Mouse (Mus musculus): Measurements from ENCODE around the gene Ank3. TPM values are rescaled to one million over a fixed set of nuclear protein-coding genes. Genes with fewer than 3 reads are reported as not detected.

Ank3 gene
- polyA plus RNA-seq, 1 experiment from 2014 or later = 18.0 TPM

GRCm38 (mm10) chr10:69832822-69833221, 434.2 kb downstream of the Ank3 start:
- Histone ChIP-seq H3K9ac (no peak overlapping the region), H3K27me3 (no peaks in the 10 kb centered on the region), H3K9me3 (no peaks in the 10 kb centered on the region), H3K4me1 (peaks cover 19% of the 10 kb centered on the region), H3K36me3 (no peaks in the 10 kb centered on the region), H3K4me2 (no peak overlapping the region), H3K4me3 (no peak overlapping the region), H3K27ac (no peak overlapping the region)
- ATAC-seq (ENCODE audit: borderline replicate concordance, extremely low read depth, low FRiP score, low TSS enrichment) = no peak
- WGBS = 89% methylated on average over 7 of the region's 7 CpGs

- ATAC-seq (ENCODE audit: borderline replicate concordance, extremely low read depth, low FRiP score, low TSS enrichment) = peak; percentile 88
- Histone ChIP-seq H3K36me3 (no peaks in the 10 kb centered on the region), H3K4me3 (no peak overlapping the region), H3K4me2 (no peak overlapping the region), H3K27me3 (no peaks in the 10 kb centered on the region), H3K9me3 (no peaks in the 10 kb centered on the region), H3K27ac (peak overlapping the region; percentile 78), H3K4me1 (peaks cover 19% of the 10 kb centered on the region), H3K9ac (no peak overlapping the region)
- 20% methylated on average over 4 of the region's 4 CpGs for WGBS
Observed at GRCm38 (mm10) chr10:69834700-69835099, 436.1 kb downstream of the Ank3 start.

GRCm38 (mm10) chr10:69845749-69846148, 447.2 kb downstream of the Ank3 start:
- peak; percentile 75 for ATAC-seq (ENCODE audit: borderline replicate concordance, extremely low read depth, low FRiP score, low TSS enrichment)
- Histone ChIP-seq H3K27me3 (no peaks in the 10 kb centered on the region), H3K27ac (no peak overlapping the region), H3K4me3 (no peak overlapping the region), H3K36me3 (no peaks in the 10 kb centered on the region), H3K4me2 (no peak overlapping the region), H3K9ac (no peak overlapping the region), H3K9me3 (no peaks in the 10 kb centered on the region), H3K4me1 (no peaks in the 10 kb centered on the region)
- 26% methylated on average over 4 of the region's 4 CpGs for WGBS

DNA sequence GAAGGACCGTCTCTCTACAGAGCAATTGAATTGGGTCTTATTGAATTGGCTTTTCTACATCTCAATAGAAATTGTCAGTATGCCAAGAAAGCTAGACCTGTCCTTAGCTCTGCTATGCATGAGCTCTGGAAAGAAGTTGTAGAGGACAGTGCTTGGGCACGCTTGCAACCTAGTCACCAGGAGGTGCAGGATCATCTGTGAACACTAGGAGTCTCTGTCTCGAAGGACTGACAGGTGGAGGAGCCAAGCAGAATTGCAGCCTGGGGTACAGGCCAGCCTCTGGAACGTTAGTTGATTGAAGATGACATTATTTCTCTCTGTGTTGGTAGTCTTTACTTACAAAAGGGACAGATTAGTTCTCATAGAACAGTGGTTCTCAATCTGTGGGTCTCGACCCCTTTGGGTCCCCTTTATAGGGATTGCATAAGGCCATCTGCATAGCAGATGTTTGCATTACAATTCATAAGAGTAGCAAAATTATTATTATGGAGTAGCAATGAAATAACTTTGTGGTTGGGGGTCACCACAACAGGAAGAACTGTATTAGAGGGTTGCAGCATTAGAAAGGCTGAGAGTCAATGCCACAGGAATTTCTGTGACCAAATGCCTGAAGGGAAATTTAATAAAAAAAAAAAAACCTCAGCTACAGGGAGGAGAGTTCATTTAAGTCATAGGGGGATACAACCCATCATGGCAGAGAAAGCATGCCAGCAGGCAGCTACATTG, 454.0 kb downstream of the Ank3 start:
- Histone ChIP-seq H3K27ac (no peak overlapping the region), H3K4me3 (no peak overlapping the region), H3K36me3 (no peaks in the 10 kb centered on the region), H3K27me3 (no peaks in the 10 kb centered on the region), H3K9ac (no peak overlapping the region), H3K9me3 (no peaks in the 10 kb centered on the region), H3K4me1 (no peaks in the 10 kb centered on the region), H3K4me2 (no peak overlapping the region)
- WGBS = 60% methylated on average over 5 of the region's 5 CpGs
- ATAC-seq (ENCODE audit: borderline replicate concordance, extremely low read depth, low FRiP score, low TSS enrichment) = no peak

- Histone ChIP-seq H3K27ac (no peak overlapping the region), H3K4me2 (no peak overlapping the region), H3K4me1 (peaks cover 10% of the 10 kb centered on the region), H3K36me3 (no peaks in the 10 kb centered on the region), H3K9me3 (no peaks in the 10 kb centered on the region), H3K9ac (no peak overlapping the region), H3K4me3 (no peak overlapping the region), H3K27me3 (no peaks in the 10 kb centered on the region)
- 86% methylated on average over 8 of the region's 8 CpGs for WGBS
- no peak for ATAC-seq (ENCODE audit: borderline replicate concordance, extremely low read depth, low FRiP score, low TSS enrichment)
Observed at GRCm38 (mm10) chr10:69854587-69855185, 456.1 kb downstream of the Ank3 start.

- 89% methylated on average over 9 of the region's 9 CpGs for WGBS
- ATAC-seq (ENCODE audit: borderline replicate concordance, extremely low read depth, low FRiP score, low TSS enrichment) = no peak
- H3K9me3 ChIP-seq = no peaks in the 10 kb centered on the region
- H3K4me2 ChIP-seq = no peak overlapping the region
- H3K4me3 ChIP-seq = no peak overlapping the region
- H3K27ac ChIP-seq = no peak overlapping the region
- H3K36me3 ChIP-seq = no peaks in the 10 kb centered on the region
- no peaks in the 10 kb centered on the region for H3K27me3 ChIP-seq
- no peak overlapping the region for H3K9ac ChIP-seq
- H3K4me1 ChIP-seq = peaks cover 10% of the 10 kb centered on the region
Observed at GRCm38 (mm10) chr10:69858011-69858410, 459.4 kb downstream of the Ank3 start.

DNA sequence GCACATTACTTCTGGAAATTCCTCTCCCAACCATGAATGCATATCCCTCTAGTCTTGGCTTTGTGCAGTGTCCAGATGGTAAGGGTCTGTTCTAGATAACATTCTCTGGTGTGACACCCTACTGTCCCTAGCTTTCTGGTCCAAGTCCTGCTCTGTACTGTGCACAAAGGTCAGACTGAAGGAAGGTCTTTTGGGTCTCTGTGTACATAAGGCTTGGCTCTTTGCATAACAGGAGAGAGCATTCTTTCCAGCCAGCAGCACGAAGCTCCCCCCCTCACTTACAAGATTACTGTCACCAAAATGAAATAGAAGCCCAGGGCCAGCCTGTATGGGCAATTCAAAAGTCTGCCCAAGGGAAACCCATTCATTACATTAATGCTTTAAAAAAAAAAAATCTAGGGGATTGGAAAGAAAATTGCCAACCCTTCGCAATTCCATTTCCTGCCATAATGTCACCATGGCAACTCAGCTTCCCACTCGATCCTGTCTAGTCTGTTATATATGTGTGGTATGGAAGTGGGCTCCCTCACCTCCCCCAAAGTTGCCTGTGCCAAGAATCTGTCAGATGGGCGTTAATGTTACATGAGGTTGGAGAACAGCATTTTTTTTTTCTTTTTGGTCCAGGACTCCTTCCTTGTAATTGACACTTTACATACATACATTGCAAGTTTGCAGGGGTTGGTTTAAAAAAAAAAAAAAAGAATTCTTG, 460.5 kb downstream of the Ank3 start:
- H3K4me3 ChIP-seq = no peak overlapping the region
- 17% methylated on average over 4 of the region's 4 CpGs for WGBS
- ATAC-seq (ENCODE audit: borderline replicate concordance, extremely low read depth, low FRiP score, low TSS enrichment) = peak; percentile 65; the same call in 1 of the 2 replicates

DNA sequence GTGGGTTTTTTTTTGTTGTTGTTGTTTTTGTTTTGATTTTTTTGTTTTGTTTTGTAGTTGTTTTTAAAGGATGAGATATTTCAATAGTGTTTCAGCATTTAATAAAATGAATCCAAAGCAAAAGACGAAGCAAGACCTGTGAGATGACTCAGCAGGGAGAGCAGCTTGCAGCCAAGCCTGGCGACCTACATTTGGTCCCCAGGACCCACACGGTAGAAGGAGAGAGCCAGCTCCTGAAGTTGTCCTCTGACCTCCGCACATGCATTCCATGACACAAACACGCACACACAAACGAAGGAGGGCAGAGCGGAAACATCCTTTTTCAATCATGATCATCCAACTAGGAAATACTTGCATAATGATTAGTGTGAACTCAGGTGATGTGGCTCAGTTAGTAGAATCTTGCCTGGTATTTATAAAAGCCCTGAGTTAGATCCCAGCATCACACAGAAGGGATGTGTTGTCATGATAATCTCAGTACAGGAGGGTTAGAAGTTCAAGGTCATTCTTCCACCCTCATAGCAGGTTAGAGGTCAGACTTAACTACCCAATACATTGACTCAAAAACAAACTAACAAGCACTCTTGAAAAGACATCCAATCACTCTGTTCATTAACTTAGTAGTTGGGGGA, 461.4 kb downstream of the Ank3 start:
- Histone ChIP-seq H3K27ac (no peak overlapping the region), H3K27me3 (no peaks in the 10 kb centered on the region), H3K36me3 (no peaks in the 10 kb centered on the region), H3K4me2 (no peak overlapping the region), H3K4me3 (no peak overlapping the region), H3K9ac (no peak overlapping the region), H3K4me1 (peaks cover 10% of the 10 kb centered on the region), H3K9me3 (no peaks in the 10 kb centered on the region)
- no peak for ATAC-seq (ENCODE audit: borderline replicate concordance, extremely low read depth, low FRiP score, low TSS enrichment)
- WGBS = 69% methylated on average over 7 of the region's 7 CpGs

More for the DNA sequence above, 460.5 kb downstream of the Ank3 start:
- Histone ChIP-seq H3K27ac (no peak overlapping the region), H3K4me2 (peak overlapping the region; percentile 0; the same call in 1 of the 2 replicates), H3K27me3 (no peaks in the 10 kb centered on the region), H3K9ac (no peak overlapping the region), H3K4me1 (peaks cover 10% of the 10 kb centered on the region), H3K9me3 (no peaks in the 10 kb centered on the region), H3K36me3 (no peaks in the 10 kb centered on the region)

- Histone ChIP-seq H3K27ac (no peak overlapping the region), H3K4me2 (no peak overlapping the region), H3K9me3 (no peaks in the 10 kb centered on the region), H3K4me1 (peaks cover 10% of the 10 kb centered on the region), H3K4me3 (no peak overlapping the region), H3K36me3 (no peaks in the 10 kb centered on the region), H3K9ac (no peak overlapping the region), H3K27me3 (no peaks in the 10 kb centered on the region)
- WGBS = 58% methylated on average over 8 of the region's 8 CpGs
- no peak for ATAC-seq (ENCODE audit: borderline replicate concordance, extremely low read depth, low FRiP score, low TSS enrichment)
Observed at GRCm38 (mm10) chr10:69862829-69863228, 464.3 kb downstream of the Ank3 start.

DNA sequence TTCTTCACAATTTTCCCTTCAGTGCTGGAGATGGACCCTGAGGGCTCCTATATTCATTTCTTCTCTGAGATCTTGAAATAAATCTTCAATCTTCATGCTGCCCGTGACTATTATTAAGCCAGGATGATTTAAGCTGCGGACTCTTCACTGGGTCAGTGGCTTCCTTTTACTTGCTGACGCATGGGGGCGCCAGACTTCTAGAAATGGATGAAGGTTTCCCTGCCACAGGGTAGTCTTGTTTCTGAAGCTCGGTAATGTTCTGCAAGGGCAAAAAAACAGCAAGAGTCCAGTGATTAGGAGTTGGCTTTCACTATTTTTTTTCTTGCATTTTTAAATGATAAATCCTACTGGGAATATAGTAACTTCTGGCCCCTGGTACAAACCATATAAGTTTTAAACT, 471.8 kb downstream of the Ank3 start:
- H3K9me3 ChIP-seq = no peaks in the 10 kb centered on the region
- no peaks in the 10 kb centered on the region for H3K36me3 ChIP-seq
- no peaks in the 10 kb centered on the region for H3K27me3 ChIP-seq
- peaks cover 2% of the 10 kb centered on the region; the same call in 1 of the 2 replicates for H3K4me1 ChIP-seq
- 0 out of 2 replicates have a peak, but pooled peaks have one; percentile 50 for ATAC-seq (ENCODE audit: borderline replicate concordance, extremely low read depth, low FRiP score, low TSS enrichment)
- H3K9ac ChIP-seq = no peak overlapping the region
- H3K4me2 ChIP-seq = no peak overlapping the region
- H3K27ac ChIP-seq = no peak overlapping the region
- no peak overlapping the region for H3K4me3 ChIP-seq
- 6% methylated on average over 5 of the region's 5 CpGs for WGBS

GRCm38 (mm10) chr10:69870947-69871346, 472.4 kb downstream of the Ank3 start:
- Histone ChIP-seq H3K4me3 (no peak overlapping the region), H3K9me3 (no peaks in the 10 kb centered on the region), H3K36me3 (no peaks in the 10 kb centered on the region), H3K27ac (no peak overlapping the region), H3K4me1 (peaks cover 2% of the 10 kb centered on the region; the same call in 1 of the 2 replicates), H3K4me2 (no peak overlapping the region), H3K27me3 (no peaks in the 10 kb centered on the region), H3K9ac (no peak overlapping the region)
- no peak for ATAC-seq (ENCODE audit: borderline replicate concordance, extremely low read depth, low FRiP score, low TSS enrichment)
- WGBS = 87% methylated on average over 14 of the region's 14 CpGs
